Mouse (Mus musculus): ENCODE results near the gene Synrg. TPM values are rescaled to one million over a fixed set of nuclear protein-coding genes. Genes with fewer than 3 reads are reported as not detected.

Gene Synrg
- polyA plus RNA-seq, 1 experiment from 2014 or later: 30.9 TPM

GRCm38 (mm10) chr11:83995535-83995950 is 31.3 kb downstream of the Synrg start:
- H3K27me3 ChIP-seq: no peaks in the 10 kb centered on the region
- H3K4me2 ChIP-seq: no peak overlapping the region
- no peak for ATAC-seq (ENCODE audit: low FRiP score)
- no peaks in the 10 kb centered on the region for H3K9me3 ChIP-seq
- H3K4me3 ChIP-seq: no peak overlapping the region
- H3K9ac ChIP-seq: no peak overlapping the region
- WGBS: 89% methylated on average over 2 of the region's 2 CpGs
- no peak overlapping the region for H3K27ac ChIP-seq
- peaks cover 94% of the 10 kb centered on the region for H3K36me3 ChIP-seq
- no peaks in the 10 kb centered on the region for H3K4me1 ChIP-seq (replicated peaks)

- Histone ChIP-seq H3K9me3 (no peaks in the 10 kb centered on the region), H3K4me3 (no peak overlapping the region), H3K9ac (no peak overlapping the region), H3K27ac (no peak overlapping the region), H3K4me2 (no peak overlapping the region), H3K27me3 (no peaks in the 10 kb centered on the region), H3K4me1 (replicated peaks) (no peaks in the 10 kb centered on the region), H3K36me3 (peaks cover 94% of the 10 kb centered on the region)
- WGBS: 95% methylated on average over 5 of the region's 5 CpGs
- no peak for ATAC-seq (ENCODE audit: low FRiP score)
These were observed 33.1 kb downstream of the Synrg start for GRCm38 (mm10) chr11:83997171-83997868.

GRCm38 (mm10) chr11:83998993-83999392 is 34.8 kb downstream of the Synrg start:
- Histone ChIP-seq H3K9ac (no peak overlapping the region), H3K4me3 (no peak overlapping the region), H3K27me3 (no peaks in the 10 kb centered on the region), H3K4me1 (replicated peaks) (no peaks in the 10 kb centered on the region), H3K4me2 (no peak overlapping the region), H3K9me3 (no peaks in the 10 kb centered on the region), H3K27ac (peak overlapping the region; percentile 35; the same call in 1 of the 2 replicates), H3K36me3 (peaks cover 96% of the 10 kb centered on the region)
- ATAC-seq (ENCODE audit: low FRiP score): no peak
- 83% methylated on average over 3 of the region's 3 CpGs for WGBS

- Histone ChIP-seq H3K36me3 (peaks cover 95% of the 10 kb centered on the region), H3K9ac (no peak overlapping the region)
- ATAC-seq (ENCODE audit: low FRiP score): no peak
These were observed 35.2 kb downstream of the Synrg start for GRCm38 (mm10) chr11:83999411-83999915.

GRCm38 (mm10) chr11:84001257-84001656 is 37.0 kb downstream of the Synrg start:
- Histone ChIP-seq H3K4me1 (replicated peaks) (no peaks in the 10 kb centered on the region), H3K4me3 (no peak overlapping the region), H3K27ac (no peak overlapping the region), H3K27me3 (no peaks in the 10 kb centered on the region), H3K9me3 (no peaks in the 10 kb centered on the region), H3K36me3 (peaks cover 94% of the 10 kb centered on the region), H3K4me2 (no peak overlapping the region), H3K9ac (no peak overlapping the region)
- no peak for ATAC-seq (ENCODE audit: low FRiP score)
- WGBS: 84% methylated on average over 3 of the region's 3 CpGs

More at GRCm38 (mm10) chr11:83999411-83999915, 35.2 kb downstream of the Synrg start:
- no peaks in the 10 kb centered on the region for H3K27me3 ChIP-seq
- H3K9me3 ChIP-seq: no peaks in the 10 kb centered on the region
- 77% methylated on average over 4 of the region's 4 CpGs for WGBS
- peak overlapping the region; percentile 58; the same call in 1 of the 2 replicates for H3K27ac ChIP-seq
- H3K4me2 ChIP-seq: no peak overlapping the region
- H3K4me3 ChIP-seq: no peak overlapping the region
- no peaks in the 10 kb centered on the region for H3K4me1 ChIP-seq (replicated peaks)

GRCm38 (mm10) chr11:84003986-84004385 is 39.8 kb downstream of the Synrg start:
- Histone ChIP-seq H3K4me1 (replicated peaks) (no peaks in the 10 kb centered on the region), H3K9me3 (no peaks in the 10 kb centered on the region), H3K27ac (no peak overlapping the region), H3K9ac (no peak overlapping the region), H3K36me3 (peaks cover 88% of the 10 kb centered on the region), H3K4me3 (no peak overlapping the region), H3K27me3 (no peaks in the 10 kb centered on the region), H3K4me2 (no peak overlapping the region)
- no peak for ATAC-seq (ENCODE audit: low FRiP score)
- 91% methylated on average over 6 of the region's 6 CpGs for WGBS

GRCm38 (mm10) chr11:84009001-84009400 is 44.8 kb downstream of the Synrg start:
- peaks cover 53% of the 10 kb centered on the region for H3K36me3 ChIP-seq
- peaks cover 42% of the 10 kb centered on the region for H3K4me1 ChIP-seq (replicated peaks)
- H3K27ac ChIP-seq: no peak overlapping the region
- H3K4me2 ChIP-seq: no peak overlapping the region
- H3K9me3 ChIP-seq: no peaks in the 10 kb centered on the region
- H3K4me3 ChIP-seq: no peak overlapping the region
- WGBS: 82% methylated on average over 9 of the region's 9 CpGs
- no peaks in the 10 kb centered on the region for H3K27me3 ChIP-seq
- no peak overlapping the region for H3K9ac ChIP-seq
- ATAC-seq (ENCODE audit: low FRiP score): no peak

GRCm38 (mm10) chr11:84010411-84010810 is 46.2 kb downstream of the Synrg start:
- Histone ChIP-seq H3K27ac (no peak overlapping the region), H3K4me3 (no peak overlapping the region), H3K27me3 (no peaks in the 10 kb centered on the region), H3K9ac (no peak overlapping the region), H3K4me2 (no peak overlapping the region), H3K36me3 (peaks cover 40% of the 10 kb centered on the region), H3K9me3 (no peaks in the 10 kb centered on the region), H3K4me1 (replicated peaks) (peaks cover 51% of the 10 kb centered on the region)
- no peak for ATAC-seq (ENCODE audit: low FRiP score)
- 55% methylated on average over 9 of the region's 9 CpGs for WGBS

GRCm38 (mm10) chr11:84011050-84011449 is 46.8 kb downstream of the Synrg start:
- H3K9me3 ChIP-seq: no peaks in the 10 kb centered on the region
- H3K4me2 ChIP-seq: peak overlapping the region; percentile 4; the same call in 1 of the 2 replicates
- WGBS: 18% methylated on average over 12 of the region's 12 CpGs
- H3K9ac ChIP-seq: no peak overlapping the region
- no peaks in the 10 kb centered on the region for H3K27me3 ChIP-seq
- no peak for ATAC-seq (ENCODE audit: low FRiP score)
- peak overlapping the region; percentile 20; the same call in 1 of the 2 replicates for H3K27ac ChIP-seq
- no peak overlapping the region for H3K4me3 ChIP-seq
- H3K4me1 ChIP-seq (replicated peaks): peaks cover 51% of the 10 kb centered on the region
- H3K36me3 ChIP-seq: peaks cover 34% of the 10 kb centered on the region

GRCm38 (mm10) chr11:84011576-84011975 is 47.3 kb downstream of the Synrg start:
- no peaks in the 10 kb centered on the region for H3K9me3 ChIP-seq
- H3K4me3 ChIP-seq: no peak overlapping the region
- WGBS: 32% methylated on average over 2 of the region's 2 CpGs
- H3K27me3 ChIP-seq: no peaks in the 10 kb centered on the region
- peak overlapping the region; percentile 4; the same call in 1 of the 2 replicates for H3K4me2 ChIP-seq
- H3K27ac ChIP-seq: no peak overlapping the region
- peaks cover 30% of the 10 kb centered on the region for H3K36me3 ChIP-seq
- ATAC-seq (ENCODE audit: low FRiP score): no peak
- H3K4me1 ChIP-seq (replicated peaks): peaks cover 51% of the 10 kb centered on the region
- no peak overlapping the region for H3K9ac ChIP-seq

- 5% methylated on average over 7 of the region's 7 CpGs for WGBS
- peaks cover 51% of the 10 kb centered on the region for H3K4me1 ChIP-seq (replicated peaks)
- H3K27me3 ChIP-seq: no peaks in the 10 kb centered on the region
- no peak overlapping the region for H3K9ac ChIP-seq
- no peaks in the 10 kb centered on the region for H3K9me3 ChIP-seq
- no peak overlapping the region for H3K4me3 ChIP-seq
- 0 out of 2 replicates have a peak overlapping the region, but pooled peaks have one; percentile 25 for H3K27ac ChIP-seq
- no peak overlapping the region for H3K4me2 ChIP-seq
- ATAC-seq (ENCODE audit: low FRiP score): no peak
- peaks cover 28% of the 10 kb centered on the region for H3K36me3 ChIP-seq
These were observed 48.9 kb downstream of the Synrg start for GRCm38 (mm10) chr11:84013105-84013504.

- WGBS: 95% methylated on average over 6 of the region's 6 CpGs
- no peaks in the 10 kb centered on the region for H3K9me3 ChIP-seq
- no peak for ATAC-seq (ENCODE audit: low FRiP score)
These were observed 52.0 kb downstream of the Synrg start for GRCm38 (mm10) chr11:84016147-84016809.

More at GRCm38 (mm10) chr11:84016147-84016809, 52.0 kb downstream of the Synrg start:
- Histone ChIP-seq H3K4me3 (no peak overlapping the region), H3K9ac (no peak overlapping the region), H3K27ac (no peak overlapping the region), H3K4me2 (no peak overlapping the region), H3K4me1 (replicated peaks) (peaks cover 32% of the 10 kb centered on the region), H3K36me3 (peaks cover 33% of the 10 kb centered on the region), H3K27me3 (no peaks in the 10 kb centered on the region)

Data from hindbrain, embryonic 13.5 days (tissue).